Mouse (Mus musculus) left cerebral cortex, adult 18-20 months (tissue): Measurements from ENCODE around the gene Ears2. TPM values are rescaled to one million over a fixed set of nuclear protein-coding genes. Genes with fewer than 3 reads are reported as not detected.

Experiments used
- DNase-seq, 2 experiments: peaks; one replicate each; pipeline ENCODE4 v3.0.0; 2021 to 2022; ENCODE audit warnings: low spot score in 2 of 2, mixed read lengths in 1 of 2
- total RNA-seq, 2 experiments: library from RNA; stranded (reverse); gene quantifications; 2 replicates each; pipeline ENCODE4 v1.2.3; 2021

The Ears2 gene
- total RNA-seq, 2 experiments from 2014 or later = 8.2 to 9.3 TPM

GRCm38 (mm10) chr7:122045711-122046110 lies 21.4 kb downstream of the Ears2 start:
- no peak for DNase-seq

- DNase-seq = peak; percentile 11 to 38
Observed at GRCm38 (mm10) chr7:122045181-122045634, 21.9 kb downstream of the Ears2 start.

GRCm38 (mm10) chr7:122044106-122044505 lies 23.0 kb downstream of the Ears2 start:
- no peak for DNase-seq

GRCm38 (mm10) chr7:122034348-122034747 lies 32.7 kb downstream of the Ears2 start:
- DNase-seq = no peak

- DNase-seq = no peak
Observed at GRCm38 (mm10) chr7:122033371-122033770, 33.7 kb downstream of the Ears2 start.

- no peak for DNase-seq
Observed at GRCm38 (mm10) chr7:122022131-122022530, 44.9 kb downstream of the Ears2 start.

GRCm38 (mm10) chr7:122020667-122021354 lies 46.3 kb downstream of the Ears2 start, which contains the start of gene Gga2:
Gene Gga2 (minus strand): TSS chr7:122021222.
- peak; percentile 82 to 87 for DNase-seq

- no peak for DNase-seq
Observed at GRCm38 (mm10) chr7:122020273-122020666, 46.8 kb downstream of the Ears2 start.

- DNase-seq = peak; percentile 47 to 72
Observed at GRCm38 (mm10) chr7:122018978-122019377, 48.1 kb downstream of the Ears2 start.

- no peak for DNase-seq
Observed at GRCm38 (mm10) chr7:122018247-122018646, 48.8 kb downstream of the Ears2 start.

GRCm38 (mm10) chr7:122015734-122016133 lies 51.3 kb downstream of the Ears2 start:
- no peak for DNase-seq

GRCm38 (mm10) chr7:122015105-122015504 lies 52.0 kb downstream of the Ears2 start:
- no peak for DNase-seq

GRCm38 (mm10) chr7:122012949-122013348 lies 54.1 kb downstream of the Ears2 start:
- DNase-seq = no peak

- DNase-seq = no peak
Observed at GRCm38 (mm10) chr7:122012370-122012769, 54.7 kb downstream of the Ears2 start.

- DNase-seq = no peak
Observed at GRCm38 (mm10) chr7:122000396-122000795, 66.7 kb downstream of the Ears2 start.

GRCm38 (mm10) chr7:121995961-121996360 lies 71.1 kb downstream of the Ears2 start:
- DNase-seq = no peak

Other genes starting within 250 kb of the Ears2 start
- gene Scnn1b, start 202.2 kb downstream of the Ears2 start, total RNA-seq = not detected
- gene Cog7, start 85.6 kb downstream of the Ears2 start, total RNA-seq = 10 to 100 TPM; 44.3 to 46.2 TPM
- 10 to 100 TPM; 30.5 to 32.5 TPM for gene Gga2, start 46.0 kb downstream of the Ears2 start, total RNA-seq
- gene Ubfd1, start 88 bp downstream of the Ears2 start, total RNA-seq = 10 to 100 TPM; 56.5 to 66.8 TPM
- 100 to 1,000 TPM; 290 to 310 TPM for gene Ndufab1, start 34.6 kb upstream of the Ears2 start, total RNA-seq
- 1 to 10 TPM; 1.1 to 1.7 TPM for gene Palb2, start 65.7 kb upstream of the Ears2 start, total RNA-seq
- 10 to 100 TPM; 89.5 to 95.1 TPM for gene Dctn5, start 65.8 kb upstream of the Ears2 start, total RNA-seq
- gene Plk1, start 92.2 kb upstream of the Ears2 start, total RNA-seq = 1 to 10 TPM; 1.0 to 1.4 TPM
- under 1 TPM; 0.40 to 0.67 TPM for gene Ern2, start 118.9 kb upstream of the Ears2 start, total RNA-seq
- gene Chp2, start 152.2 kb upstream of the Ears2 start, total RNA-seq = 1 to 10 TPM; 4.3 to 4.6 TPM
- 100 to 1,000 TPM; 871 to 890 TPM for gene Prkcb, start 221.5 kb upstream of the Ears2 start, total RNA-seq